Mouse (Mus musculus) urinary bladder, postnatal 25 days (tissue): ENCODE measurements around the gene Kdm4b.

ENCODE experiments used
- DNase-seq: peaks from one replicate; pipeline ENCODE4 v3.0.0; 2022; ENCODE audit warnings: low spot score

Kdm4b gene

GRCm38 (mm10) chr17:56439731-56440460, 114.0 kb downstream of the Kdm4b start:
- DNase-seq: no peak

- no peak for DNase-seq
Observed at GRCm38 (mm10) chr17:56442316-56442715, 116.5 kb downstream of the Kdm4b start.

- no peak for DNase-seq
Observed at GRCm38 (mm10) chr17:56443341-56443795, 117.5 kb downstream of the Kdm4b start.

GRCm38 (mm10) chr17:56444771-56445170, 118.9 kb downstream of the Kdm4b start:
- no peak for DNase-seq

GRCm38 (mm10) chr17:56445397-56445796, 119.5 kb downstream of the Kdm4b start:
- DNase-seq: no peak

- no peak for DNase-seq
Observed at GRCm38 (mm10) chr17:56447716-56448115, 121.9 kb downstream of the Kdm4b start.
